Mouse (Mus musculus): ENCODE measurements around the gene Tcl1b4.
A peak's percentile ranks its signal among the peaks of the same experiment; 100 is the strongest.

Tcl1b4 gene

DNA sequence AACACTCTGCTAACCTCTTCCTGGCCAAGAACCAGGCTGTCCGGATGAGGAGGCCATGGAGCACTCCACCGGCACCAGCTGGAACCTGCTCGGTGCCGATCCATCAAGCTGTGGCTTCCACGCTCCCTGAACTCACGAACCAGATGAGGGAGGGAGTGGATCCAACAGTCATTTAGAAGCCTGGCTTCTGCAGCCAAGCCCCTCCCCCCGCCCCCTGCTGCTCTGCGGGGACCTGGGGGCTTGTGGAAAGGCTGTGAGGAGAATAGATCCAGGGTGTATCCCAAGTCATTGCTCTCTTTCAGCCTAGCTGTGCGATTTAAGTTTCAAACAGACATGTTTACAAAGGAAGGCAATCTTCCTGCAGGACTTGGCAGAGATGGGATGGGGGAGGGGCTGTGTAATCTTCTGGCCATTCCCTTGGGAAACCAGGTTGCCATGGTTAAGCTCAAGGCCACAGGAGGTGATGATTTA, 47.0 kb downstream of the Tcl1b4 start:
- peak; percentile 62 for DNase-seq (ENCODE audit: low read depth, low spot score)

DNA sequence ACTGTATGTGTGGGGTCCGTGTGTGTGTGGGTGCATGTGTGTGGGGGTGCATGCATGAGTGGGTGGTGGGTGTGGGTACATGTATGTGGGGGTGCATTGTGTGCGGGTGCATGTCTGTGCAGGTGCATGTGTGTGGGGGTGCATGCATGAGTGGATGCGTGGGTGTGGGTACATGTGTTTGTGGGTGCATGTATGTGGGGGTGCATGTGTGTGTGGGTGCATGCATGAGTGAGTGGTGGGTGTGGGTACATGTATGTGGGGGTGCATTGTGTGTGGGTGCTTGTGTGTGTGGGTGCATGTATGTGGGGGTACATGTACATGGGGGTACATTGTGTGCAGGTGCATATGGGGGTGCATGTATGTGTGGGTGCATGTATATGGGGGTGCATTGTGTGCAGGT, 52.0 kb downstream of the Tcl1b4 start:
- no peak for DNase-seq (ENCODE audit: low read depth, low spot score)

All from mesoderm, embryonic 11.5 days (tissue).